Mouse (Mus musculus): ENCODE measurements around the gene Gnptab.
A peak's percentile ranks its signal among the peaks of the same experiment; 100 is the strongest.

Gene Gnptab

DNA sequence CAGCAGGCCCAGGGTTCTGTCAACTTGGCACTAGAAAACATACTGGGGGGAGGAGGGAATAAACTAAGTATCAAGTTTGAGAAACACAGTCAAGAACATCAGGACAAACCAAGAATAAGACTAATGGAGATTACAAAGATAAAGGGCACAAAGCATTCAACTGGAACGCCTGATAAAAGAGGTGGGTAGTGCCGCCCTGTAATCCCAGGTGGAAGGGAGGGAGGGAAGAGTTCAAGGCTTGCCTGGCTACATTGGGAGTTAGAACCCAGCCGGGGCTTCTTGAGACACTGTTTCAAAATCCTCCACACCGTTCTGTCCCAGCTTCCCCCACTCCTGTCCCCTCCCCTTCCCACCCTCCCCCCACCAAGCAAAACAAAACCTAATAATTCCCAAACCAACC, 1.3 kb upstream of the Gnptab start:
- DNase-seq (ENCODE audit: low spot score) = no peak

- DNase-seq (ENCODE audit: low spot score) = no peak
These were observed 1.1 kb downstream of the Gnptab start for GRCm38 (mm10) chr10:88380002-88380401.

DNA sequence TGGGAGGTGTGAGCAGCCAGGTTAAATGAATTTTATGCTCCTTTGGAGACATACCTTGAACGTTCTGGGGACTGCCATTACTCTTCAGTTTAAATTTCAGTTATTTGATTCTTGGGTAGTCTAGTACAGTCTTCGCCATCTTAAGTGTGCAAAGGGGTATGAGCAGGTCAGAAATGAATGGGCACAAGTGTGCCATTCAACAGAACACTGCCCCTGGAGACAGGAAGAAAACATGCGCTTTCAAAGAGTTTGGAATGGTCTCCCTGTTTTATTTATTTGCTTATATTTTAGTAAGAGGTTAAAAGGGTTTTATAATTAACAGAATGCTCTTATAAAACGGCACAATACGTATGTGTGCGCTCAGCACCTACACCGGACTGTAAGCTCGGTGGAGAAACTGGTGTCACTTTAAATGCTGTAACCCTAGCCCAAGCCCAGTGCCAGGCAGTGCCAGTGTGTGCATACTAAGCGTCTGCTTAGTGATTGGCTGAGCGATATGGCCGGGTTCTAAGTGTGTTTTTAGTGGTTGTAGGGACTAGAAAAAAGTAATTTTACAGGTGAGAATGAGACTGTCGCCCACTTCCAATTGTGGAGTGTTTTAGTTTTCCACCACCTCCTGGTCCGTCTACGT, 1.6 kb downstream of the Gnptab start:
- no peak for DNase-seq (ENCODE audit: low spot score)

- no peak for DNase-seq (ENCODE audit: low spot score)
These were observed 2.4 kb downstream of the Gnptab start for GRCm38 (mm10) chr10:88381286-88381685.

GRCm38 (mm10) chr10:88382009-88382408, 3.1 kb downstream of the Gnptab start:
- no peak for DNase-seq (ENCODE audit: low spot score)

DNA sequence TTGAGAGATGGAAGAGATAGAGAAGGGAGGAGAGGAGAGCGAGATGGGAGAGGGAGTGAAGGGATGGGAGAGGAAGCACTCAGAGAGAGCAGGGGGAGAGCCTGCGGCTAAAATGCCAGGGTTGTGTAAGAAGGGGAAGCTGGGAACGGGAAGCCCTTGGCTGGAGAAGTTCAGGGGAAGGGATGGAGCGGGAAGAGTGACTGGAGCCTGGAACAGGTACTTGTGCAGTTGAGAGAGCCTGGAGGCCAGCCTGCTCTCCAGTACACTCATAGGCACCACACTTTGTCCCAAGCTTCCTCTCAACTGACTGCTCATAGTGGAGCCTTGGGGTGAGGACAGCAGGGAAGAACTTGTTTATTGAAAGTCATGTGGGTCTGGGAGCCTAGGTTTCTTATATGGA, 4.5 kb downstream of the Gnptab start:
- no peak for DNase-seq (ENCODE audit: low spot score)

DNA sequence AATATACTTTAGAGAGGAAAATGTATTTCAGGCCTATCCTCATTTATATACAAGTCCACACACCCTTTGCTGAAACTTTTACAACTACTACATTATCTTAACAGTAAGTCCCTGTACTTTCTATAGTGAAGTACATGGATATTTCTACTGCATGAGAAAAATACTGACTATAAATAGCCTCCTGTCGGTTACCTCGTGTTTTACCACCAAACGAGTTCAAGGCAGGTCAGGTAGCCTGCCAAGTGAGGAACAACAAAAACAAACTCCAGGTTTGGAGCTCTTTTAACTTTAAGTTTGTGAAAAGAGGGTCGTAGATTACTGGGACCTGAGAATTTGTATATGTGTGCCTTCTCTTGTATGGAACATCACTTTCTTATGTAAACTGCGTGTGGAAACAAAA, 5.1 kb downstream of the Gnptab start:
- no peak for DNase-seq (ENCODE audit: low spot score)

- no peak for DNase-seq (ENCODE audit: low spot score)
These were observed 6.4 kb downstream of the Gnptab start for GRCm38 (mm10) chr10:88385290-88385689.

DNA sequence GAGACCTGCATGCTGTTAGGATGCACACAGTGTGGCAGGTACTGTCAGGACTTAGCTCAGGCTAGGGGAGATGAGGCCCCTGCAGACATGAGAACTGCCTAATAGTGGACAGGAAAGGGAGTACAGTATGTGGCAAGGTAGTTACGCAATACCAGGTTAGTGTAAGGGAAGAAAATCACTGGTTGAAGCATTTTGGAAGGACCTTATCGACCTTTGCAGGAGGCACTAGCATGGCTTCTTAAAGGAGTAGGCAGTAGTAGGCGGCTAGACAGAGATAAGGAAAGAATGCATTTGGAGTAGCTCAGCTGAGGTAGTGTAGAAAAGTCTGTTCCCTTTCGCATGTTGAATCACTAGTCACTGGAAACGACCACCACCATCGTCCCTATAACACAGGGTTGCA, 6.8 kb downstream of the Gnptab start:
- no peak for DNase-seq (ENCODE audit: low spot score)

GRCm38 (mm10) chr10:88386251-88386650, 7.3 kb downstream of the Gnptab start:
- no peak for DNase-seq (ENCODE audit: low spot score)

DNA sequence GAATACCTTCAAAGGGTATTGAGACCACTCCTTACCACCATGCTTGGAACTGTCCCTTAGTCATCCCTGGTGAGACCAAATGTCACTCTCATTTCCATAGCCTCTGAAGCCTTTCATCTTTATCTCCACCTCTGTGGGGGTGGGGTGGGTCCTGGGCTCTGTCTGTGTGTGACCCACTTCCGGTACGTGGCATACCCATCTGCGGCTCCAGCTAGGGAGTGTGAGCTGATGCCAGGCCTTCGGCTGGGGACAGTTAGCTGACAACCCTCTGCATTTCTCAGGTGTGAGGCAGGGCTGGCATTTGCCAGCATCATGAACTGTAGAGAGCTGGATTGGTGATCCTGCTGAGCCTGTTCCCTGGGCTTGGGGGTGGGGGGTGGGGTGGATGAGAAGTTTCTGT, 10.6 kb downstream of the Gnptab start:
- DNase-seq (ENCODE audit: low spot score) = no peak

GRCm38 (mm10) chr10:88390096-88390790, 11.3 kb downstream of the Gnptab start:
- DNase-seq (ENCODE audit: low spot score) = no peak

DNA sequence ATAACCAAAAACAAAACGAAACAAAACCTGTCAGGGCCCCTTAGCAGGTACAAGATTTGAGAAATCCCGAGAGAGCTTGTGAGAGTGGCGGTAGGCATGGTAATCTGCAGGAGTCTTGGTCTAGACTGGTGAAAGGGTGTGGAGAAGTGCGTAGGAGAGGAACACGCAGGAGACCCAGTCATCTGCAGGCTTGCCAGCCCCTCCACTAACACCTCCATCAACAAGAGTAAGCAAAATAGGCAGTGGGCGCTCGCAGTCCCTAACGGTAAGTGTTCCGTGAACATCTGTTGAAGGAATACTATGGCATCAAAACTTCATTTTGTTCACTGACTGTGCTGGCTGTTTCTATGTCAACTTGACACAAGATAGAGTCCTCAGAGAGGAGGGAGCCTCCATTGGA, 12.6 kb downstream of the Gnptab start:
- DNase-seq (ENCODE audit: low spot score) = no peak

- DNase-seq (ENCODE audit: low spot score) = peak; percentile 48
These were observed 13.4 kb downstream of the Gnptab start for GRCm38 (mm10) chr10:88392181-88392847.

DNA sequence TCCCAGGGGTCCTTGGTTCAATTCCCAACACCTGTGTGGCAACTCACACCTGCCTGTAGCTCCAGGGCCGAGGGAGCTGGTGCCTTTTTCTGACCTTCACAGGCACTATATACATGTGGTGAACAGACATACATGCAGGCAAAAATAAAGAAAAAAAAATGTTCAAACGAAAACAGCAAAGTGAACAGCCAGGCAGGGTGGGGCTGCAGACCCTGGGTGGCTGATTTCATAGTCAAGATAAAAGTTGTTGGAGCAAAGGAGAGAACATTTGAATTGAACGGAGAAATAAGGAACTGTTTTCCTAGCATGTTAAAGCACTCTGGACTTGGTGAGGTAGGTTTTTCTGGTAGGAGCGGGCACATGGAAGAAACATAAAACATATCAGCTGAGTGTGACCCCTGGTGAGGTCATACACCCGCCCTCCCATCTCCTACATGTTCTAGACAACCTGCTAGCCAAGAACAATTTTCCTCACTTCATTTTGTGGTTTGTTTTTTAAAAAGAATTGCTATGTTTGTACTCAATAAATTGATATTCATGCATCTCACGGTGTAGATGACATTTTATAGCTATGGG, 19.8 kb downstream of the Gnptab start:
- DNase-seq (ENCODE audit: low spot score) = no peak

DNA sequence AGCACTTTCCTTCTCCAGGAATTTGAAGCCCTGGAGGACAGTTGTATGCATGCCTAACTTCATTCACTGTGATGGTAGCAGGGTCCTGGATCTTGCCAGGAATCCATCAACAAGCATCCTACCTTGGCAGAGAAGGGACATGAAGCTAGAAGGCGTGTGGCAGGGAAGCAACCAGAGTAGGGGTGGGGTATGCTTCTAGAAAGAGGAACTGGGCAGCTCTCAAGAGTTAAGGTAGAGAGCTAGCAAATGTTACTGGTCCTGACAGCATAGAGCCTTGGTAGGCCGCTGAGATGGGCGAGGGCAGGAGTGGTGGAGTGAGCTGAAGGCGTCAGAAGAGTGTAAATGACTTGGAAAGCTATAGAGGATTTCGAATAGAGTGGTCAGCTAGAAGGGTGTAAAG, 20.3 kb downstream of the Gnptab start:
- DNase-seq (ENCODE audit: low spot score) = no peak

- DNase-seq (ENCODE audit: low spot score) = no peak
These were observed 24.1 kb downstream of the Gnptab start for GRCm38 (mm10) chr10:88403021-88403420.

GRCm38 (mm10) chr10:88404220-88404619, 25.3 kb downstream of the Gnptab start:
- no peak for DNase-seq (ENCODE audit: low spot score)

GRCm38 (mm10) chr10:88405812-88406211, 26.9 kb downstream of the Gnptab start:
- DNase-seq (ENCODE audit: low spot score) = no peak

- no peak for DNase-seq (ENCODE audit: low spot score)
These were observed 29.1 kb downstream of the Gnptab start for GRCm38 (mm10) chr10:88407875-88408631.

GRCm38 (mm10) chr10:88409751-88410150, 30.8 kb downstream of the Gnptab start:
- DNase-seq (ENCODE audit: low spot score) = no peak

- no peak for DNase-seq (ENCODE audit: low spot score)
These were observed 33.5 kb downstream of the Gnptab start for GRCm38 (mm10) chr10:88412290-88412995.

All from layer of hippocampus, adult 9-10 months (tissue).